Mouse (Mus musculus) midbrain, embryonic 16.5 days (tissue): ENCODE data around the gene Bmp4. TPM values are rescaled to one million over a fixed set of nuclear protein-coding genes. Genes with fewer than 3 reads are reported as not detected.

Experiments used
- ATAC-seq: fragments of 200-750 bp; cut with Nextera tagmentation; 2 replicates; pipeline ENCODE4 v1.8.0; 2017; ENCODE audit warnings: moderate TSS enrichment
- H3K27ac ChIP-seq: fragments of 300-500 bp; sonication (generic); 2 replicates; pipeline ENCODE4 v1.5.1; 2014; ENCODE audit warnings: mild to moderate bottlenecking, low read length, mixed read lengths
- H3K27me3 ChIP-seq: fragments of 300-500 bp; sonication (generic); 2 replicates; pipeline ENCODE4 v1.6.1; 2014; ENCODE audit warnings: low read depth, low read length, mixed read lengths; ENCODE audit not compliant: control insufficient read depth, insufficient read depth
- H3K36me3 ChIP-seq: fragments of 300-500 bp; sonication (generic); 2 replicates; pipeline ENCODE4 v1.6.1; 2014; ENCODE audit warnings: mild to moderate bottlenecking, low read length, moderate library complexity, mixed read lengths; ENCODE audit not compliant: control insufficient read depth, insufficient read depth
- H3K4me1 ChIP-seq: fragments of 300-500 bp; sonication (generic); 2 replicates; pipeline ENCODE4 v1.6.1; 2014; ENCODE audit warnings: mild to moderate bottlenecking, low read length, mixed read lengths; ENCODE audit not compliant: control insufficient read depth, insufficient read depth
- H3K4me2 ChIP-seq: fragments of 300-500 bp; sonication (generic); 2 replicates; pipeline ENCODE4 v1.6.1; 2014; ENCODE audit warnings: mild to moderate bottlenecking, low read length, mixed read lengths
- H3K4me3 ChIP-seq: fragments of 300-500 bp; sonication (generic); 2 replicates; pipeline ENCODE4 v1.5.1; 2014; ENCODE audit warnings: low read depth, mild to moderate bottlenecking, low read length, moderate library complexity, mixed read lengths
- H3K9ac ChIP-seq: fragments of 300-500 bp; sonication (generic); 2 replicates; pipeline ENCODE4 v1.6.1; 2014; ENCODE audit warnings: low read depth, low read length, mixed read lengths
- H3K9me3 ChIP-seq: fragments of 300-500 bp; sonication (generic); replicated peaks from 2 replicates; pipeline ENCODE4 v1.6.1; 2014; ENCODE audit warnings: mild to moderate bottlenecking, low read length, mixed read lengths; ENCODE audit not compliant: control insufficient read depth, poor library complexity, severe bottlenecking
- WGBS: fragments of 180-500 bp; shearing (Covaris S2); extraction: QIAGEN DNeasy Blood & Tissue Kit; methylation state at CpG from one replicate; pipeline ENCODE4 v1.1.7; 2014; 5-methylcytosine and 5-hydroxymethylcytosine counted together
- polyA plus RNA-seq: library from polyadenylated mRNA; unstranded; fragments of >200 nt; fragmentation: Nextera tagmentation; extraction: Ambion mirVana; gene quantifications from 2 replicates; pipeline ENCODE4 v1.2.1, GENCODE M21; 2015

Bmp4 gene
- polyA plus RNA-seq, 1 experiment from 2014 or later = 6.5 TPM

DNA sequence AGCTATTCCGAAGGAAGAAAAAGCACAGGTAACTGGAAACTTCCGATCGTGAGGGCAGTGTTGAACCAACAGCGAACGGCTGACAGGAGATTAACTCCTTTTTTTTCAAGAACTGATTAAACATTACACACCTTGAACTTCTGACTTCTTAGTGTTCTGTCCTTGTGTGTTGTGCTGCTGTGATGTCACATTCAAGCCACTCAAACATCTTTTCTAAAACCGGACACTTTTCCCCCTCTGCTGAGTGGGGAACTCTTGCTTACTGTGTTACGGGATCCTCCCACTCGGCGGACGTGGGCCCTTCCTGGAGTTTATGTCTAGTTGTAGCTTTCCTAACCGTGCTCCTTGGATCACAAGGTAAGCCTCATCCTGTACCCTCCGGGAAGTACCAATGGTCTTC lies 11.2 kb downstream of the Bmp4 start, which contains the start of gene Gm15217:
Gm15217 (plus strand) TSS at position 130 of the 400 bp plus-strand sequence.
- Histone ChIP-seq H3K4me3 (peak within 1 kb of the TSS; percentile 33), H3K9me3 (no peaks in the 10 kb centered on the region), H3K4me1 (peaks cover 7% of the 10 kb centered on the region), H3K36me3 (no peaks in the 10 kb centered on the region), H3K9ac (peak within 1 kb of the TSS; percentile 52), H3K27ac (no peak within 1 kb of the TSS), H3K4me2 (peak within 1 kb of the TSS; percentile 65), H3K27me3 (peaks cover 27% of the 10 kb centered on the region)
- 87% methylated on average over 12 of the region's 12 CpGs for WGBS
- ATAC-seq = no peak

- H3K9me3 ChIP-seq = no peaks in the 10 kb centered on the region
- no peak overlapping the region for H3K9ac ChIP-seq
- no peak overlapping the region for H3K4me3 ChIP-seq
- no peak overlapping the region for H3K27ac ChIP-seq
- no peak overlapping the region for H3K4me2 ChIP-seq
- 84% methylated on average over 5 of the region's 5 CpGs for whole genome bisulfite sequencing
- ATAC-seq = no peak
- H3K27me3 ChIP-seq = peaks cover 6% of the 10 kb centered on the region
- peaks cover 6% of the 10 kb centered on the region for H3K4me1 ChIP-seq
- no peaks in the 10 kb centered on the region for H3K36me3 ChIP-seq
Observed at GRCm38 (mm10) chr14:46375796-46376195, 14.7 kb downstream of the Bmp4 start.

GRCm38 (mm10) chr14:46372452-46372851 lies 18.0 kb downstream of the Bmp4 start:
- no peaks in the 10 kb centered on the region for H3K4me1 ChIP-seq
- H3K27me3 ChIP-seq = no peaks in the 10 kb centered on the region
- no peak overlapping the region for H3K27ac ChIP-seq
- no peaks in the 10 kb centered on the region for H3K9me3 ChIP-seq
- no peak for ATAC-seq
- no peaks in the 10 kb centered on the region for H3K36me3 ChIP-seq
- H3K4me2 ChIP-seq = no peak overlapping the region
- 31% methylated on average over 9 of the region's 9 CpGs for WGBS
- no peak overlapping the region for H3K9ac ChIP-seq
- H3K4me3 ChIP-seq = no peak overlapping the region

- Histone ChIP-seq H3K4me3 (no peak overlapping the region), H3K4me2 (no peak overlapping the region), H3K27me3 (no peaks in the 10 kb centered on the region), H3K36me3 (no peaks in the 10 kb centered on the region), H3K9me3 (no peaks in the 10 kb centered on the region), H3K4me1 (no peaks in the 10 kb centered on the region), H3K27ac (no peak overlapping the region), H3K9ac (no peak overlapping the region)
- 39% methylated on average over 10 of the region's 10 CpGs for WGBS
- no peak for ATAC-seq
Observed at GRCm38 (mm10) chr14:46363209-46363608, 27.3 kb downstream of the Bmp4 start.

- Histone ChIP-seq H3K27ac (no peak overlapping the region), H3K36me3 (no peaks in the 10 kb centered on the region), H3K27me3 (no peaks in the 10 kb centered on the region), H3K9ac (no peak overlapping the region), H3K4me3 (no peak overlapping the region), H3K9me3 (no peaks in the 10 kb centered on the region), H3K4me1 (no peaks in the 10 kb centered on the region), H3K4me2 (no peak overlapping the region)
- WGBS = 86% methylated on average over 8 of the region's 8 CpGs
- no peak for ATAC-seq
Observed at GRCm38 (mm10) chr14:46357696-46358095, 32.8 kb downstream of the Bmp4 start.

DNA sequence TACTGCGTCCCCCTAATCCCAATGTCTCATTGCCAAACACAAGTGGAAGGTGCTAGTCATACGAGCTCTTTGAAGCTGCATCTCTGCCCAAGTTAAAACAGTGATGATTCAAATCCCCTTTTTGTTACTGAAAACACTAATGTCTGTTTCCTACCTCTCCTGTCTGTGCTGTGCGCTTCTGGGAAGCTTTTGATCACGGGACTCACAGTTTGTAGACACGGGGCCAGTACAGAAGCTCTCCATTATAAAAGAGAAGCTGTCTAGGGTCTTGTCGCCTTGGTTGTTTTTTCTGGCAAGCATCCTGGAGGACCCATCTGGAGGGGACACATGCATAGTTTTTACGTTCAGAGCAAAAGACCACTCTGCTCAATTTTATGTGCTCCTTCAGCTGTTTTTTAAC lies 33.2 kb downstream of the Bmp4 start:
- H3K4me1 ChIP-seq = no peaks in the 10 kb centered on the region
- H3K27me3 ChIP-seq = no peaks in the 10 kb centered on the region
- no peaks in the 10 kb centered on the region for H3K36me3 ChIP-seq
- H3K9ac ChIP-seq = no peak overlapping the region
- no peak overlapping the region for H3K4me3 ChIP-seq
- WGBS = 79% methylated on average over 7 of the region's 7 CpGs
- no peak for ATAC-seq
- no peaks in the 10 kb centered on the region for H3K9me3 ChIP-seq
- no peak overlapping the region for H3K4me2 ChIP-seq
- H3K27ac ChIP-seq = no peak overlapping the region

- Histone ChIP-seq H3K4me2 (no peak overlapping the region), H3K9ac (no peak overlapping the region), H3K27me3 (no peaks in the 10 kb centered on the region), H3K9me3 (no peaks in the 10 kb centered on the region; the same call in 1 of the 2 replicates), H3K4me3 (no peak overlapping the region), H3K27ac (no peak overlapping the region), H3K36me3 (no peaks in the 10 kb centered on the region), H3K4me1 (no peaks in the 10 kb centered on the region)
- no peak for ATAC-seq
Observed at GRCm38 (mm10) chr14:46344750-46345149, 45.7 kb downstream of the Bmp4 start.

GRCm38 (mm10) chr14:46338801-46339200 lies 51.7 kb downstream of the Bmp4 start:
- Histone ChIP-seq H3K36me3 (no peaks in the 10 kb centered on the region), H3K27me3 (no peaks in the 10 kb centered on the region), H3K9me3 (no peaks in the 10 kb centered on the region), H3K27ac (no peak overlapping the region), H3K9ac (no peak overlapping the region), H3K4me3 (no peak overlapping the region), H3K4me2 (no peak overlapping the region), H3K4me1 (no peaks in the 10 kb centered on the region)
- WGBS = 79% methylated on average over 11 of the region's 11 CpGs
- ATAC-seq = no peak
